Mouse (Mus musculus) cortical plate, adult 2 months (tissue): ENCODE results near the gene Epha4. TPM values are rescaled to one million over a fixed set of nuclear protein-coding genes. Genes with fewer than 3 reads are reported as not detected.
A peak's percentile ranks its signal among the peaks of the same experiment; 100 is the strongest.

Experiments
- H3K27ac ChIP-seq: fragments of 200-500 bp; 2 replicates; pipeline ENCODE4 v1.5.1; 2012; ENCODE audit warnings: low read length, control low read depth, inconsistent platforms; ENCODE audit not compliant: insufficient read depth
- H3K4me1 ChIP-seq: fragments of 200-500 bp; 2 replicates; pipeline ENCODE4 v1.6.1; 2011; ENCODE audit warnings: low read length; ENCODE audit not compliant: control insufficient read depth, insufficient read depth
- H3K4me3 ChIP-seq: fragments of 200-500 bp; 2 replicates; pipeline ENCODE4 v1.5.1; 2011; ENCODE audit warnings: mild to moderate bottlenecking, low read length, control low read depth; ENCODE audit not compliant: insufficient read depth
- CTCF ChIP-seq: fragments of 200-500 bp; IDR thresholded peaks from 2 replicates; pipeline ENCODE4 v1.5.1; 2011; ENCODE audit warnings: mild to moderate bottlenecking, control low read depth, low read length; ENCODE audit not compliant: insufficient read depth; ENCODE audit errors: extremely low read depth
- POLR2A ChIP-seq: fragments of 200-500 bp; IDR thresholded peaks from 2 replicates; pipeline ENCODE4 v1.6.1; 2011; ENCODE audit warnings: mild to moderate bottlenecking, low read length, control low read depth; ENCODE audit not compliant: insufficient read depth; ENCODE audit errors: extremely low read depth
- polyA plus RNA-seq: library from polyadenylated mRNA; depleted of rRNA; stranded (reverse); fragments of >200 nt; gene quantifications from 2 replicates; pipeline ENCODE4 v1.2.3, GENCODE M21; 2012

The Epha4 gene
- polyA plus RNA-seq, 1 experiment, result 74.5 TPM

GRCm38 (mm10) chr1:77412871-77413669 lies 101.8 kb downstream of the Epha4 start:
- Histone ChIP-seq H3K4me3 (no peak overlapping the region), H3K4me1 (peaks cover 11% of the 10 kb centered on the region; the same call in 1 of the 2 replicates), H3K27ac (peak overlapping the region; percentile 48; the same call in 1 of the 2 replicates)
- TF ChIP-seq POLR2A (no peak), CTCF (no peak)

- Histone ChIP-seq H3K4me1 (peaks cover 11% of the 10 kb centered on the region; the same call in 1 of the 2 replicates), H3K4me3 (no peak overlapping the region), H3K27ac (no peak overlapping the region)
- no peak for TF ChIP-seq POLR2A
Observed at GRCm38 (mm10) chr1:77412285-77412684, 102.6 kb downstream of the Epha4 start.

- TF ChIP-seq POLR2A (no peak), CTCF (no peak)
- Histone ChIP-seq H3K4me1 (peaks cover 12% of the 10 kb centered on the region; the same call in 1 of the 2 replicates), H3K27ac (0 out of 2 replicates have a peak overlapping the region, but pooled peaks have one; percentile 37), H3K4me3 (no peak overlapping the region)
Observed at GRCm38 (mm10) chr1:77411222-77411621, 103.7 kb downstream of the Epha4 start.

- Histone ChIP-seq H3K27ac (0 out of 2 replicates have a peak overlapping the region, but pooled peaks have one; percentile 14), H3K4me3 (no peak overlapping the region), H3K4me1 (peaks cover 12% of the 10 kb centered on the region; the same call in 1 of the 2 replicates)
- TF ChIP-seq CTCF (no peak), POLR2A (no peak)
Observed at GRCm38 (mm10) chr1:77410716-77411115, 104.2 kb downstream of the Epha4 start.

- TF ChIP-seq CTCF (no peak), POLR2A (no peak)
- Histone ChIP-seq H3K4me3 (no peak overlapping the region), H3K27ac (no peak overlapping the region), H3K4me1 (peaks cover 12% of the 10 kb centered on the region; the same call in 1 of the 2 replicates)
Observed at GRCm38 (mm10) chr1:77410153-77410552, 104.7 kb downstream of the Epha4 start.

- no peak overlapping the region for H3K4me3 ChIP-seq
- H3K27ac ChIP-seq, result no peak overlapping the region
- peaks cover 12% of the 10 kb centered on the region; the same call in 1 of the 2 replicates for H3K4me1 ChIP-seq
- no peak for TF ChIP-seq CTCF
- TF ChIP-seq POLR2A, result no peak
Observed at GRCm38 (mm10) chr1:77409509-77409908, 105.4 kb downstream of the Epha4 start.

- Histone ChIP-seq H3K27ac (no peak overlapping the region), H3K4me1 (peaks cover 9% of the 10 kb centered on the region; the same call in 1 of the 2 replicates), H3K4me3 (no peak overlapping the region)
- TF ChIP-seq POLR2A, result no peak
- TF ChIP-seq CTCF, result no peak
Observed at GRCm38 (mm10) chr1:77407417-77407816, 107.5 kb downstream of the Epha4 start.

- TF ChIP-seq POLR2A (no peak), CTCF (no peak)
Observed at GRCm38 (mm10) chr1:77406631-77407030, 108.3 kb downstream of the Epha4 start.

GRCm38 (mm10) chr1:77404537-77404936 lies 110.4 kb downstream of the Epha4 start:
- no peak for TF ChIP-seq CTCF
- no peak for TF ChIP-seq POLR2A
- Histone ChIP-seq H3K27ac (no peak overlapping the region), H3K4me3 (no peak overlapping the region), H3K4me1 (peaks cover 2% of the 10 kb centered on the region; the same call in 1 of the 2 replicates)

More at GRCm38 (mm10) chr1:77406631-77407030, 108.3 kb downstream of the Epha4 start:
- peaks cover 9% of the 10 kb centered on the region; the same call in 1 of the 2 replicates for H3K4me1 ChIP-seq
- no peak overlapping the region for H3K27ac ChIP-seq
- H3K4me3 ChIP-seq, result no peak overlapping the region

GRCm38 (mm10) chr1:77402942-77403341 lies 111.9 kb downstream of the Epha4 start:
- no peak overlapping the region for H3K4me3 ChIP-seq
- TF ChIP-seq CTCF, result no peak
- no peak for TF ChIP-seq POLR2A
- peaks cover 2% of the 10 kb centered on the region; the same call in 1 of the 2 replicates for H3K4me1 ChIP-seq
- H3K27ac ChIP-seq, result no peak overlapping the region
